Mouse (Mus musculus) gastrocnemius, postnatal 4 days (tissue): ENCODE data around the gene Cd4. TPM values are rescaled to one million over a fixed set of nuclear protein-coding genes. Genes with fewer than 3 reads are reported as not detected.
"Not testable (repeated sequence)": the region's sequence is repeated elsewhere in the genome, so short reads cannot be mapped to it uniquely, and the experiment has no call there.

ENCODE experiments used
- DNase-seq, 2 experiments: peaks; one replicate each; pipeline ENCODE4 v3.0.0; 2021 to 2022; ENCODE audit warnings: low spot score in 2 of 2, mixed read lengths in 2 of 2
- total RNA-seq, 2 experiments: library from RNA; stranded (reverse); gene quantifications; 2 replicates each; pipeline ENCODE4 v1.2.3; 2021

Cd4 gene
- total RNA-seq, 2 experiments from 2014 or later = 1.4 to 1.7 TPM

GRCm38 (mm10) chr6:124915942-124916694 is 28.1 kb upstream of the Cd4 start:
- no peak for DNase-seq

GRCm38 (mm10) chr6:124915160-124915941 is 27.3 kb upstream of the Cd4 start:
- no peak for DNase-seq

GRCm38 (mm10) chr6:124914511-124914910 is 26.5 kb upstream of the Cd4 start:
- no peak for DNase-seq

DNA sequence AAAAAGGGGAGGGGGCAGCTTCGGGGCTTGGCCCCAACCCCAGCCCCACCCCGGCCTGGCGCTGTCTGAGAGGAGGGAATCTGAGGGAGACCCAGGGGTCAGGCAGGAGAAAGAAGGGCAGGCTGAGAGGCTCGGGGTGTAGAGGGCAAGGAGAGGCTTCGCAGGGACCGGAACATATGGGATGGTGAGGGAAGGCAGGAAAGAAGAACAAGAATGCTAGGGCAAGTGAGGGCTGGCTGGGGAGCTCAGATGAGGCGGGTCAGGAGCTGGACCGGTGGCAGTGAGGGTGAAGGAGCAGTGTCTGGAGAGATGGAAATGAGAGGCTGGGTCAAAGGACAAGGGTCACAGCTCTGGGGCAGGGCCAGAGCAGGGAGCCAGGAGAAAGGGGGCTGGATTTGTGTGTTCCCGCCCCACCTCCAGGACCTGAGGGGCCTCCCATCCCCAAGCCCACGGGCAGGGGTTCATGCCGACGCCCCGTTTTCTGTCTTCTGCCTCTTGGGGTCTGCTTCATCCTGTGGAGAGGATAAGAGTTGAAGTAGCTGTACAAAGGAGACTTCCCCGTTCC is 25.8 kb upstream of the Cd4 start:
- DNase-seq = no peak

GRCm38 (mm10) chr6:124913214-124913613 is 25.2 kb upstream of the Cd4 start:
- no peak for DNase-seq

DNA sequence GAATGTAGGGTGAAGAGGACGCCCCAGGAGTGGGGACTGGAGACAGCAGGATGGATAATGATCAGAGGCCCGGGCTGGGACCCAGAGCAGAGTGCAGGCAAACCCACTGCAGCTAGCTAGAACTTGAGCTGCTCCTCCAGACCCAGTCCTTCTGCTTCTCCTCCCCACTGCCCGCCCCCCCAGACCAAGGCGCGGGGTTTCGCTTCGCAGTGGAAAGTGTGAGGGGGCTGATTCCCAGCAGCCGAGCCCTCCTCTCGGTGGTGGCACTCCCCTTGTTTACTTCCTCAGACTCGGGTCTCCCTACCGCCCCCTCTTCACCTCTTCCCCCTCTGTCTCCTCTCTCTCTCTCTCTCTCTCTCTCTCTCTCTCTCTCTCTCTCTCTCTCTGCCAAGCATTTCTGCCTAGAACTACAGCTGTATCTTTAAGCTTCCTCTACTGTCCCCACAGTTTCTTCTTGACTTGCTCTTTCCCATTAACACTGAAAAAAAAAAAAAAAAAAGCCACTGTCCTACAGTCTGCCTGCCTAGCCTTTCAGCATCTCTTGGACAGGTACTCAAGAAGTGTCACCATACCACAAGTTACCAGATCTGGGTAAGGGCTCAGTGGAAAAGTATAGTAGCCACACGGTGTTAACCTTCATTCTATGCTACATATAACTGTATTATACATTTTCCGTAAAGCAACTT is 23.7 kb upstream of the Cd4 start, which contains the start of gene Lag3:
Gene Lag3 (minus strand): TSS at position 173 of the 686 bp plus-strand sequence.
- DNase-seq = no peak

GRCm38 (mm10) chr6:124910032-124910431 is 22.0 kb upstream of the Cd4 start:
- no peak for DNase-seq

- DNase-seq = no peak
Measured at GRCm38 (mm10) chr6:124907767-124908166, 19.7 kb upstream of the Cd4 start.

DNA sequence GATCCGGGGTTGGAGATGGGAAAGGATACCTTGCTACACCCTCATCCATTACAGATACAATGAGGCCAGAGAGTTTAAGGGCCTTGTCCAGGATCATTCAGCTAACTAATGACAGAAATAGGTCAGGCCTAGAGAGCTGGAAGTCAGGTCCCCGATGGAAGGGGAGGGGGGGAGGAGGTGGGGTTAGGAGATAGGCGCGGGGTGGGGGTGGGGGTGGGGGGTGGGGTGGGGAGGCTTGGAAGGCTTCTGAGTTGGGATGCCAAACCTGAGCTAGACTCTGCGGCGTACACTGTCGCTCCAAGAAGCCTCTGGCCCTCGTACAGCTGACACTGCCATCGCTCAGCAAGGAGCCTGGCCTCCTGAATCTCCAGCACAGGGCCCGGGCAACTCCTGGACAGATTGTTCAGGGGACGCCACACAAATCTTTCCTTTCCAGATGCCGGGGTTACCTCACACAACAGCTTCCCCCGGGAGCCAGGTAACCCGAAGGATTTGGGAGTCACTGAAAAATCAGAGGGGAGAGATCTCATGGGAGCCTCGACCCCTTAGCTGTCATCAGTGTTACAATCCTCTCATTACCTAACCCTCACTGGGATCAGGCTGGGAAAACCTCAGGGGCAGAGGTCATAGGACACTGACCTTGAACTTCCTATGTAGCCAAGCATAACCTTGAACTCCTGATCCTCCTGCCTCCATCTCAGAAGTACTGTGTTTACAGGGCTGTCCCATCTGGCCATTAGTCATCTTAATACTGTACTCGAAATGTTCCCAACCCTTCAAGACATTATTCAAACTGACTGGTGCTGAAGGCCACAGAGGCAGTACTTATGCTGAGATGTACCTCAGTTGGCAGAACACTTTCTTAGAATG is 17.2 kb upstream of the Cd4 start:
- no peak for DNase-seq

DNA sequence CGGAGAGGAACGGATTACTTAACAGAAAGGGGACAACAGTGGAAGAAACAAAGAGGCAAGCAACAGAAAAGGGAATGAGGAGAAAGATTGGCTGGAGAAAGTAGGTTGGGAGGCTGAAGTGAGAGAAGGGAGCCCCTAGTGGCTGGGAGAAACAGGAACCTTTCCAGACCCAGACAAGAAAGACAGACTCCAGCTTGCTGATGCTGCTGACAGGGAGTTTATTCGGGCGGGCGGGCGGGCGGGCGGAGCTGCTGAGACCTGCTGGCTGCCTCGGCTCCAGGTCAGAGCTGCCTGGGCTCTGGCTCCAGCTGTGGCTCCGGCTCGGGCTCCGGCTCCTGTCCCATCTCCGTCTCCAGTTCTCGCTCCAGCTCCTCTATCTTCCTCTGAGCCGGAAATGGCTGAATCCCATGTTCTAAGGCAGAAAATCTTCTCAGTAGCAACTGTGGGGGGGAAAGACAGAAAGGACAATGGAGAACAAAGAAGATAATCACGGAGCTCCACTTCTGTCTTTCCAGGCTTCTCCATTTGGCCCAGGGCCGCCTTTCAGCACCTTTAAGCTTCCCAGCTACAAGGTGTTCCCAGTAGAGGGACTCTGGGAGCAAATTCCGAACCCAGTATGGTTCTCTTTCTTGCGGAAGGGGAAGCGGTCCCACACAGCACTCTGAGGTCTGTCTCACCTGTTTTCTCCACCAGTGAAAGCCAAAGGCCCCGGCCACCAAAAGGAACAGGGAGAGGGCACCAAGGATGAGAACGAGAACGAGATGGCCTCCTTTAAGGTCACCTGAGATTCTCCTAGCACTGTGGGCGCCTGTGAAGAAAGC is 16.4 kb upstream of the Cd4 start:
- peak in 1 of 2 experiments; percentile 69 for DNase-seq

GRCm38 (mm10) chr6:124903580-124904151 is 15.6 kb upstream of the Cd4 start:
- DNase-seq = peak; percentile 93 to 94

DNA sequence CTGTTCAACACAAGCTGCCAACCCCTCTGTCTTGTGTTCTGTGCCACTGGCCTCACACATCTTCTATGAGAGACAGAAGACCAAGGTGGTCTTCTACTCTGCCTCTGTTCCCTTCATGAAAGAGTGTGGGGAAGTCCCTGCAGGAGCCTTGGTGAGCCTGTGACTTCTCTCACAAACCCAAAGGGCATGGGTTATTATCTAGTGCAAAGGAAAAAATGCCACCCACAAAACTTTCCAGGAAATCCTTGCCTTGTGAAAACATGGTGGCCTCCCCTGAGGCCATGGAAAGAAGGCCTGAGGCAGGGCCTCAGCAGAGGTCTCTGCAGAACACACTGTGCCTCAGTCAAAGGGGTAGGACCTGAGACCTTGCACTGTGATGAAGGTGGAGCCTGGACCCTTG is 13.8 kb upstream of the Cd4 start:
- no peak for DNase-seq

- DNase-seq = no peak
Measured at GRCm38 (mm10) chr6:124900801-124901480, 12.9 kb upstream of the Cd4 start.

- DNase-seq = no peak
Measured at GRCm38 (mm10) chr6:124900056-124900800, 12.2 kb upstream of the Cd4 start.

DNA sequence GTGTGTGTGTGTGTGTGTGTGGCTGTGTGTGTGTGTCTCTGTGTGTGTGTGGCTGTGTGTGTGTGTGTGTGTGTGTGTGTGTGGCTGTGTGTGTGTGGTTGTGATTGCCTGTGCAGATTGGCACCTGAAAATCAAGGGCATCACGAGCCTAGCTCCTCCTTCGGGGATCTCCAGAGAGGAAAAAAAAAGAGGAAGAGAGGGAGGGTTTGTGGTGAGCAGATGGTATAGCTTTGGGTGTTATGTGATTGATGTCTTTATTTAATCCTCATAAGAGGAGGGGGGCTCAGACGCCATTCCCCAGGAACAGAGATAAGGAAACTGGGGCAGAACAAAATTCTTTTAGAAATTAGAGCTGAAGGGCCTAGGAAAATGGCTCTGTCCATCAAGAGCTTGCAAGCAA is 10.3 kb upstream of the Cd4 start:
- no peak for DNase-seq

GRCm38 (mm10) chr6:124894113-124894512 is 6.1 kb upstream of the Cd4 start:
- DNase-seq = not testable (repeated sequence)

DNA sequence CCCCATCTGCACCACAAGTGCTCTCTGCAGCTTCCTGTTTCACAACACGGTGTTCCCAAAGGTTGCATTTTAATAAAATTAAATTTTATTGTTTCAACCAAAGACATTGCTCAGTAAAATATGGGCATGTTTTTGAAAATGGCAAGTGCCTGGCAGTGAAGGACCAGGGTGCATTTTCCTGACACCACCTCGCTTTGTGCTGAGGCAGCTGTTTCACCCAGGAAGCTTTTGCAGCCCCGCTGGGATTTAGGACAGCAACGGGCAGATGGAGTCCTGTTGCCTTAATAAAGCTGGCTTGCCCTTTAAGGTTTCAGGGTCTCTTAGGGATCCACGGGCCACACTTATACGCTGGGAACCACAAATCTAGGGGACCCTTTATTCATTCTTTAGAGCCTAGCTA is 3.0 kb upstream of the Cd4 start:
- no peak for DNase-seq

- no peak for DNase-seq
Measured at GRCm38 (mm10) chr6:124888555-124889125, 619 bp upstream of the Cd4 start.
